Mouse (Mus musculus) stomach, postnatal 0 days (tissue): ENCODE measurements around the gene Alg2. TPM values are rescaled to one million over a fixed set of nuclear protein-coding genes. Genes with fewer than 3 reads are reported as not detected.

ENCODE experiments used
- ATAC-seq: fragments of 200-750 bp; cut with Nextera tagmentation; 2 replicates; pipeline ENCODE4 v1.8.0; 2017; ENCODE audit not compliant: low FRiP score, low TSS enrichment
- DNase-seq: peaks from one replicate; pipeline ENCODE4 v3.0.0-alpha.2; 2016; ENCODE audit warnings: low spot score
- H3K27ac ChIP-seq: fragments of 300-500 bp; sonication (generic); replicated peaks from 2 replicates; pipeline ENCODE4 v1.5.1; 2014; ENCODE audit warnings: mild to moderate bottlenecking, control low read depth
- H3K27me3 ChIP-seq: fragments of 300-500 bp; sonication (generic); 2 replicates; pipeline ENCODE4 v1.6.1; 2014; ENCODE audit warnings: low read length; ENCODE audit not compliant: control insufficient read depth, insufficient read depth
- H3K36me3 ChIP-seq: fragments of 300-500 bp; sonication (generic); 2 replicates; pipeline ENCODE4 v1.6.1; 2014; ENCODE audit warnings: low read length, mixed read lengths; ENCODE audit not compliant: control insufficient read depth, insufficient read depth
- H3K4me1 ChIP-seq: fragments of 300-500 bp; sonication (generic); replicated peaks from 2 replicates; pipeline ENCODE4 v1.6.1; 2014; ENCODE audit warnings: antibody characterized with exemption; ENCODE audit not compliant: control insufficient read depth, insufficient read depth
- H3K4me2 ChIP-seq: fragments of 300-500 bp; sonication (generic); replicated peaks from 2 replicates; pipeline ENCODE4 v1.6.1; 2014; ENCODE audit warnings: low read depth, mild to moderate bottlenecking, control low read depth, moderate library complexity
- H3K4me3 ChIP-seq: fragments of 300-500 bp; sonication (generic); 2 replicates; pipeline ENCODE4 v1.5.1; 2014; ENCODE audit warnings: low read depth, low read length, control low read depth
- H3K9ac ChIP-seq: fragments of 300-500 bp; sonication (generic); 2 replicates; pipeline ENCODE4 v1.6.1; 2014; ENCODE audit warnings: mild to moderate bottlenecking, low read length, control low read depth, mixed read lengths
- H3K9me3 ChIP-seq: fragments of 300-500 bp; sonication (generic); 2 replicates; pipeline ENCODE4 v1.6.1; 2016; ENCODE audit warnings: low read length; ENCODE audit not compliant: control insufficient read depth
- CTCF ChIP-seq: IDR thresholded peaks from 2 replicates; pipeline ENCODE4 v1.5.1; 2016; ENCODE audit warnings: antibody characterized with exemption, low read depth, mild to moderate bottlenecking, moderate library complexity
- EP300 ChIP-seq: optimal IDR thresholded peaks from 2 replicates; pipeline ENCODE3; 2016; ENCODE audit warnings: antibody characterized with exemption
- WGBS: fragments of 180-500 bp; shearing (Covaris S2); extraction: QIAGEN DNeasy Blood & Tissue Kit; methylation state at CpG from one replicate; pipeline ENCODE4 v1.1.7; 2014; 5-methylcytosine and 5-hydroxymethylcytosine counted together
- polyA plus RNA-seq: library from polyadenylated mRNA; unstranded; fragments of >200 nt; fragmentation: Nextera tagmentation; extraction: Ambion mirVana; gene quantifications from 2 replicates; pipeline ENCODE4 v1.2.1, GENCODE M21; 2015

The Alg2 gene
- polyA plus RNA-seq, 1 experiment from 2014 or later, result 24.5 TPM

GRCm38 (mm10) chr4:47435131-47435530 lies 39.0 kb downstream of the Alg2 start:
- Histone ChIP-seq H3K4me1 (no peaks in the 10 kb centered on the region), H3K27ac (no peak overlapping the region), H3K9ac (no peak overlapping the region), H3K4me3 (no peak overlapping the region), H3K9me3 (no peaks in the 10 kb centered on the region), H3K4me2 (no peak overlapping the region), H3K27me3 (no peaks in the 10 kb centered on the region), H3K36me3 (no peaks in the 10 kb centered on the region)
- ATAC-seq (no peak), DNase-seq (no peak)
- TF ChIP-seq CTCF, result no peak
- TF ChIP-seq EP300, result no peak
- WGBS, result 80% methylated on average over 12 of the region's 12 CpGs

GRCm38 (mm10) chr4:47432766-47433165 lies 41.4 kb downstream of the Alg2 start:
- ATAC-seq (no peak), DNase-seq (no peak)
- Histone ChIP-seq H3K4me1 (no peaks in the 10 kb centered on the region), H3K9me3 (no peaks in the 10 kb centered on the region), H3K36me3 (no peaks in the 10 kb centered on the region), H3K9ac (no peak overlapping the region), H3K4me3 (no peak overlapping the region), H3K27me3 (no peaks in the 10 kb centered on the region), H3K4me2 (no peak overlapping the region), H3K27ac (no peak overlapping the region)
- 88% methylated on average over 7 of the region's 7 CpGs for WGBS
- no peak for TF ChIP-seq EP300
- TF ChIP-seq CTCF, result no peak

- Histone ChIP-seq H3K9ac (no peak overlapping the region), H3K27me3 (no peaks in the 10 kb centered on the region), H3K9me3 (no peaks in the 10 kb centered on the region), H3K36me3 (no peaks in the 10 kb centered on the region), H3K4me3 (no peak overlapping the region), H3K27ac (no peak overlapping the region), H3K4me1 (no peaks in the 10 kb centered on the region), H3K4me2 (no peak overlapping the region)
- no peak for DNase-seq
- 88% methylated on average over 5 of the region's 5 CpGs for WGBS
- TF ChIP-seq EP300 (no peak), CTCF (no peak)
- no peak for ATAC-seq
Observed at GRCm38 (mm10) chr4:47431081-47431480, 43.1 kb downstream of the Alg2 start.

GRCm38 (mm10) chr4:47430557-47430956 lies 43.6 kb downstream of the Alg2 start:
- DNase-seq (no peak), ATAC-seq (no peak)
- H3K27me3 ChIP-seq, result no peaks in the 10 kb centered on the region
- H3K27ac ChIP-seq, result no peak overlapping the region
- H3K9me3 ChIP-seq, result no peaks in the 10 kb centered on the region
- TF ChIP-seq EP300, result no peak
- TF ChIP-seq CTCF, result 0 out of 2 replicates have a peak, but pooled peaks have one; percentile 8
- WGBS, result 47% methylated on average over 6 of the region's 6 CpGs
- no peak overlapping the region for H3K4me2 ChIP-seq
- no peaks in the 10 kb centered on the region for H3K4me1 ChIP-seq
- H3K9ac ChIP-seq, result no peak overlapping the region
- no peak overlapping the region for H3K4me3 ChIP-seq
- H3K36me3 ChIP-seq, result no peaks in the 10 kb centered on the region

- H3K27ac ChIP-seq, result no peak overlapping the region
- no peaks in the 10 kb centered on the region for H3K4me1 ChIP-seq
- no peak for TF ChIP-seq CTCF
- TF ChIP-seq EP300, result no peak
- H3K4me3 ChIP-seq, result no peak overlapping the region
- no peak overlapping the region for H3K4me2 ChIP-seq
- WGBS, result 45% methylated on average over 3 of the region's 3 CpGs
- H3K36me3 ChIP-seq, result no peaks in the 10 kb centered on the region
- ATAC-seq (peak; percentile 51; the same call in 1 of the 2 replicates), DNase-seq (no peak)
- no peaks in the 10 kb centered on the region for H3K27me3 ChIP-seq
- no peak overlapping the region for H3K9ac ChIP-seq
- H3K9me3 ChIP-seq, result no peaks in the 10 kb centered on the region
Observed at GRCm38 (mm10) chr4:47427606-47428005, 46.5 kb downstream of the Alg2 start.

- no peak overlapping the region for H3K4me3 ChIP-seq
- TF ChIP-seq CTCF (no peak), EP300 (no peak)
- no peak for ATAC-seq
- WGBS, result 90% methylated on average over 16 of the region's 16 CpGs
- no peak overlapping the region for H3K27ac ChIP-seq
- H3K36me3 ChIP-seq, result no peaks in the 10 kb centered on the region
- no peak for DNase-seq
- no peak overlapping the region for H3K9ac ChIP-seq
- H3K27me3 ChIP-seq, result no peaks in the 10 kb centered on the region
- H3K4me1 ChIP-seq, result no peaks in the 10 kb centered on the region
- H3K4me2 ChIP-seq, result no peak overlapping the region
- H3K9me3 ChIP-seq, result no peaks in the 10 kb centered on the region
Observed at GRCm38 (mm10) chr4:47425247-47425830, 48.8 kb downstream of the Alg2 start.
